Mouse (Mus musculus): Measurements from ENCODE around the gene Dspp. TPM values are rescaled to one million over a fixed set of nuclear protein-coding genes. Genes with fewer than 3 reads are reported as not detected.

Dspp gene
- polyA plus RNA-seq, 1 experiment from 2014 or later, result not detected

DNA sequence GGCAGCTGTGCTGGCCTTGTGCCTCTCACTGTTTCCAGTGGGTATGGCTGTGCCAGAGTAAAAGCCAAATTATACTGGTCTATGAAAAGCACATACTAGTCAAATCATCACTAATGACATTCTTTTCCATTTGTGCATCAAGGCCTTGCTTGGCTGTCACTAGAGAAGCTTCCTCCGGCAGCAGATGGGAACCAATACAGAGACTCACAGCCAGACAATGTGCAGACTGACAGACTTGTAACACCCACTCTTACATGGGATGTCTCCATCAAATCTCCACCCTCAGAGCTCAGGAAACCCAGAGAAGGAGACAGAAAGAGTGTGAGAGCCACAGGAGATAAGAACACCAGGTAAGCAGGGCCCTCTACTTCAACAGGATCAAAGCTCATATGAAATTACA lies 24.6 kb downstream of the Dspp start:
- no peak for DNase-seq (ENCODE audit: low spot score)

- DNase-seq (ENCODE audit: low spot score), result no peak
These were observed 30.8 kb downstream of the Dspp start for GRCm38 (mm10) chr5:104201153-104201950.

DNA sequence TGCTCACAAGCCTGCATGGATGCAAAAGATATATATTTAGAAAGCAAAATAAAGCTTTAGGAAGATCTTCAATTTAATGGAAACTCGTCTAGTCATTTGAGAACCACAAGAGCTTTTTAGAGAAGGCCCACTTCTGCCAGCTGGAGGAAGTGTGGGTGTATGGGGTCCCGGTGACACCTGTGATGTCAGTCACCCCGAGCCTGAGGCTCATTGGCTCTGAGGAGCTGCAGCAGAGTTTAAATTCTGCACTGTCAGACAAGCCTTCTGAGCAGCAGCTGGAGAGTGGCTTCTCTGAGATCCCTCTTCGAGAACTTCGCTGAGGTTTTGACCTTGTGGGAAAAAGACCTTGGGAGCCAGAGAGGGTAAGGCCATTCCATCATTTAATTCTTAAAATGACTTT lies 31.8 kb downstream of the Dspp start, which contains the start of gene Dmp1:
Gene Dmp1, plus strand, starts transcription at position 263 of the 400 bp plus-strand sequence.
- no peak for DNase-seq (ENCODE audit: low spot score)

- no peak for DNase-seq (ENCODE audit: low spot score)
These were observed 42.0 kb downstream of the Dspp start for GRCm38 (mm10) chr5:104212531-104212930.

- DNase-seq (ENCODE audit: low spot score), result no peak
These were observed 48.4 kb downstream of the Dspp start for GRCm38 (mm10) chr5:104218926-104219325.

GRCm38 (mm10) chr5:104224299-104224698 lies 53.8 kb downstream of the Dspp start:
- DNase-seq (ENCODE audit: low spot score), result no peak

DNA sequence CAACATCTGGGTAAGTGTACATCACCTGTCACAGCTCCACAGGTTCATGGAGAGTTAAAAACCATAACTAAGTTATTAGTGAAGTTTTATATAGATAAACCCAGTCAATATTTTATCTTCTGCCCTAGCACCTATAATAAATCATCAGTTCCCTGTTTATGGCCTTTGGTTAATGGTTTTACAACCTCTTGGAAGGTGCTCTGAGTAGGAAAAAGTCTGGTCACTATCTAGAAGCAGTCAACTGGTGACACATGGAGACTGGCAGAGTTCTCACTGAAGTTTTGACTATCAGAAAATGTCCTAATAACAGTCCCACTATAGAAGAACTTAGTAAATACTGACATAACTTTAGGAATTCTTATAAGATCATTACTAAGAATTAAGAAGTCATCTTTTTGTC lies 54.2 kb downstream of the Dspp start:
- no peak for DNase-seq (ENCODE audit: low spot score)

GRCm38 (mm10) chr5:104228497-104228896 lies 58.0 kb downstream of the Dspp start:
- DNase-seq (ENCODE audit: low spot score), result no peak

Other genes with a start within 250 kb of the Dspp start
- gene Hsd17b13, start 193.3 kb upstream of the Dspp start, polyA plus RNA-seq (2015; fragmentation: Nextera tagmentation; extraction: Ambion mirVana), result 0.12 TPM in 2 replicates
- gene Hsd17b11, start 148.8 kb upstream of the Dspp start, polyA plus RNA-seq (2015; fragmentation: Nextera tagmentation; extraction: Ambion mirVana), result 3.9 and 5.7 TPM in 2 replicates
- gene Nudt9, start 124.4 kb upstream of the Dspp start, polyA plus RNA-seq (2015; fragmentation: Nextera tagmentation; extraction: Ambion mirVana), result 53.9 and 56.6 TPM in 2 replicates
- gene Gm17660, start 93.1 kb upstream of the Dspp start, polyA plus RNA-seq (2015; fragmentation: Nextera tagmentation; extraction: Ambion mirVana), result not detected in 2 replicates
- gene Sparcl1, start 57.0 kb upstream of the Dspp start, polyA plus RNA-seq (2015; fragmentation: Nextera tagmentation; extraction: Ambion mirVana), result 34.1 and 35.4 TPM in 2 replicates
- gene Dmp1, start 31.9 kb downstream of the Dspp start, polyA plus RNA-seq (2015; fragmentation: Nextera tagmentation; extraction: Ambion mirVana), result 0.08 and 0.13 TPM in 2 replicates
- 0.19 and 0.40 TPM in 2 replicates for gene Ibsp, start 128.5 kb downstream of the Dspp start, polyA plus RNA-seq (2015; fragmentation: Nextera tagmentation; extraction: Ambion mirVana)
- gene Mepe, start 154.6 kb downstream of the Dspp start, polyA plus RNA-seq (2015; fragmentation: Nextera tagmentation; extraction: Ambion mirVana), result not detected in 2 replicates